Mouse (Mus musculus) hindlimb bud, embryonic 11.5 days (tissue): ENCODE measurements at regions not wholly inside any gene's neighbourhood (a gene's known extent, or its start where the extent isn't known, plus 50 kb on each side); places are given as distances from the start of the nearest gene placed in this dataset.

ENCODE experiments used
- DNase-seq: peaks from one replicate; pipeline ENCODE4 v3.0.0-alpha.2; 2012; ENCODE audit warnings: low read depth, low spot score; ENCODE audit errors: extremely low spot score

GRCm38 (mm10) chr8:86364898-86365297, 215.6 kb downstream of the Abcc12 start:
- DNase-seq = no peak

- no peak for DNase-seq
These were observed 220.2 kb downstream of the Abcc12 start for GRCm38 (mm10) chr8:86360283-86360682.

GRCm38 (mm10) chr8:86359518-86359917, 221.0 kb downstream of the Abcc12 start:
- DNase-seq = no peak

- DNase-seq = no peak
These were observed 226.7 kb downstream of the Abcc12 start for GRCm38 (mm10) chr8:86353816-86354215.

GRCm38 (mm10) chr8:86351545-86352190, 228.8 kb downstream of the Abcc12 start:
- no peak for DNase-seq

GRCm38 (mm10) chr8:86350128-86350527, 230.4 kb downstream of the Abcc12 start:
- no peak for DNase-seq

- no peak for DNase-seq
These were observed 238.3 kb downstream of the Abcc12 start for GRCm38 (mm10) chr8:86342016-86342684.

GRCm38 (mm10) chr8:86338574-86339264, 241.8 kb downstream of the Abcc12 start:
- no peak for DNase-seq

GRCm38 (mm10) chr8:86331383-86331782, 249.1 kb downstream of the Abcc12 start:
- no peak for DNase-seq

GRCm38 (mm10) chr8:86328626-86329025, 251.9 kb downstream of the Abcc12 start:
- DNase-seq = no peak

GRCm38 (mm10) chr8:86327982-86328381, 252.5 kb downstream of the Abcc12 start:
- DNase-seq = no peak

- DNase-seq = no peak
These were observed 255.4 kb downstream of the Abcc12 start for GRCm38 (mm10) chr8:86325040-86325439.

GRCm38 (mm10) chr8:86324542-86324941, 255.9 kb downstream of the Abcc12 start:
- no peak for DNase-seq

- no peak for DNase-seq
These were observed 256.7 kb downstream of the Abcc12 start for GRCm38 (mm10) chr8:86323823-86324222.

GRCm38 (mm10) chr8:86322494-86322893, 258.0 kb downstream of the Abcc12 start:
- DNase-seq = no peak

GRCm38 (mm10) chr8:86320938-86321337, 259.5 kb downstream of the Abcc12 start:
- DNase-seq = no peak

GRCm38 (mm10) chr8:86318531-86318930, 262.0 kb downstream of the Abcc12 start:
- no peak for DNase-seq

- DNase-seq = no peak
These were observed 264.2 kb downstream of the Abcc12 start for GRCm38 (mm10) chr8:86316236-86316635.

- DNase-seq = no peak
These were observed 271.0 kb downstream of the Abcc12 start for GRCm38 (mm10) chr8:86309460-86309859.

- DNase-seq = no peak
These were observed 273.1 kb downstream of the Abcc12 start for GRCm38 (mm10) chr8:86307339-86307738.

- DNase-seq = no peak
These were observed 278.5 kb downstream of the Abcc12 start for GRCm38 (mm10) chr8:86301885-86302509.
